Mouse (Mus musculus) heart, postnatal 10 days (tissue): Measurements from ENCODE around the gene Prss29. TPM values are rescaled to one million over a fixed set of nuclear protein-coding genes. Genes with fewer than 3 reads are reported as not detected.
A peak's percentile ranks its signal among the peaks of the same experiment; 100 is the strongest.

Experiments used
- DNase-seq, 2 experiments: peaks; one replicate each; pipeline ENCODE4 v3.0.0; 2021
- intact Hi-C: fragments of 180-260 bp; cut with DNase I; formaldehyde crosslinking; loops from one replicate; pipeline ENCODE4 v1.15.1; 2025
- total RNA-seq, 2 experiments: library from RNA; stranded (reverse); gene quantifications; 2 replicates each; pipeline ENCODE4 v1.2.3; 2021

Prss29 gene
- not detected for total RNA-seq

- DNase-seq: no peak
- intact Hi-C loops: no loop called here
Observed at GRCm38 (mm10) chr17:25318354-25318753, at the start of gene Prss29. Gene Prss29 (plus strand): TSS chr17:25318654.

- intact Hi-C loops: loop anchor here (5.0 kb wide), 3 partner anchors 139 to 254 kb away; partner anchors contain the start of genes Clcn7, Cramp1l, Ift140 and Telo2
- DNase-seq: no peak
Observed at GRCm38 (mm10) chr17:25270795-25271335, 47.6 kb upstream of the Prss29 start.

GRCm38 (mm10) chr17:25272326-25272725, 46.1 kb upstream of the Prss29 start:
- DNase-seq: no peak
- intact Hi-C loops: loop anchor here (5.0 kb wide), 3 partner anchors 140 to 255 kb away; partner anchors contain the start of genes Clcn7, Cramp1l, Ift140 and Telo2

- intact Hi-C loops: loop anchor here (5.0 kb wide), 3 partner anchors 141 to 256 kb away; partner anchors contain the start of genes Clcn7, Cramp1l, Ift140 and Telo2
- DNase-seq: peak in 1 of 2 experiments; percentile 96
Observed at GRCm38 (mm10) chr17:25272951-25273705, 45.3 kb upstream of the Prss29 start.

DNA sequence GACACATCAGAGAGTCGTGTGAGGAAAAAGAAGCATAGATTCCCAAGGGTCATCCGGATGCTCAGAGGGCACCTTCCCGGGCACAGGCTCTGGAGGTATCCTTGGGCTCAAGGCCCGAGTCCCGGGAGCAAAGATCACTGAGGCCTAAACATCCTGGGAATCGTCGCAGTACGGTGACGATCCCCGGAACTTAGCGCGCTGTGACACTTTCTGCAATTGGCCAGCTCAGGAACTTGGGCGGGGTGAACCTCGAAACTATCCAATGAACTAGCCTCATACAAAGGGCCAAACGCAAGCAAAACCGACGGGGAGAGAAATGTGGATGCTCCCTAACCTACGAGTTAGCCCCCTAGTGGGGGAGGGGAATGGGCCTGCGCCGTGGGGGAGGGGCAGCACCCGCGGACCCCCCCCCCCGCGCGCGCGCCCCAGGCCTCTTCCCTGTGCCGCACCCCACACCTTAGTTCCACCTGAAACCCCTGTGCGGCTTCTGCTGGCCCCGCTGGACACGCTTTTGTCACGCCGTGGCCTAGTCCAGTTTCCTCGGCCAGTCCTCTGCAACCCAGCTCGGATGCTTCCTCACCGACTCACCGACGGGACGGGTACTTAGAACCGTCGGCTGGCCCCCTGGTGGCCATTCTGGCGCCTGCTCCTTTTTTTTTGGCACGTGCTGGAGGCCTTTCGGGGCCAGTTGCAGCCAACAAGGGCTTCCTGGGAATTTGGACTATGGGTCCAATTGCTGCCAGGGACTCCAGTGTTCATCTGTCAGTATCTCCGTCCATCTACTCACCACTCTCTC, 44.5 kb upstream of the Prss29 start:
- peak; percentile 99 for DNase-seq
- intact Hi-C loops: loop anchor here (2.0 to 5.0 kb wide), 4 partner anchors 85 to 257 kb away; partner anchors contain the start of genes Clcn7, Cramp1l, Ift140 and Telo2

DNA sequence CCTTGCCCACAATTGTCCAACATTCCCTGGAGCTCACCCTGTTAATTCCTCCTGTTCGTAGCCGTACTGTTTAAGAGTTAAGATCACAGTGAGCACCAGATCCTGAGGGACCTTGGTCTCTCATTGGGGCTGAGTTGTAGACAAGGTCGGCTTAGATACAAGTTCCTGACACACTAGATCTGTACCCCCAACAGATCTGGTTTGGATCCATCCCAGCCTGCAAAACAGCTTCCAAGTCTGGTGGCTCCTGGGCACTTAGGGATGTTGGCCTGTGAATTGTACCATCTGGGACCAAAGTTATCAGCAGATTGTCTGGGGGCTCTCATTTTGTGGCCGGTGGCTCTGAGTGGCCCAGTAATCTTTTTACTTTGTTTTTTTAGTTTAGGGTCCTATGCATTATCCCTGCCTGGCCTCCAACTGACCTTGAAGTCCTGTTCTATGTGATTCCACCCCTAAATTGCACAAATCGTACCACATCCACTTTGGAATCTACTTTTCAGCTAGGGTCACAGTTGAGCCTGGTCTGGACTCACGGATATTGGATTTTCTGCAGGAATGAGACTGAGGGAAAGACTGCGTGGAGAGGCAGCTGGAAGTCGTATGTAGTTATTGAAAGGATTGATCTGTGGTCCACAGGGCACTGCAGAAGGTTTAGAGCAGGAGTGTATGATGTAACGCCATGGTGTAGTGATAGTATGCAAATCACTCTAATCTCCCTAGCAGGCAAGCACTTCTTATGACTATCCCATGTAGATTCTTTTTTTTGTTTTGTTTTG, 43.7 kb upstream of the Prss29 start, which contains the start of gene Ube2i:
Ube2i (minus strand) TSS at position 52 of the 776 bp plus-strand sequence.
- no peak for DNase-seq
- intact Hi-C loops: loop anchor here (2.0 to 5.0 kb wide), 4 partner anchors 86 to 257 kb away; partner anchors contain the start of genes Clcn7, Cramp1l, Ift140 and Telo2

GRCm38 (mm10) chr17:25275833-25276232, 42.6 kb upstream of the Prss29 start:
- no peak for DNase-seq
- intact Hi-C loops: loop anchor here (2.0 kb wide), 1 partner anchor 87 kb away; the partner anchor contains the start of gene Unkl

- DNase-seq: peak; percentile 36 to 56
- intact Hi-C loops: no loop called here
Observed at GRCm38 (mm10) chr17:25282133-25282532, 36.3 kb upstream of the Prss29 start.

DNA sequence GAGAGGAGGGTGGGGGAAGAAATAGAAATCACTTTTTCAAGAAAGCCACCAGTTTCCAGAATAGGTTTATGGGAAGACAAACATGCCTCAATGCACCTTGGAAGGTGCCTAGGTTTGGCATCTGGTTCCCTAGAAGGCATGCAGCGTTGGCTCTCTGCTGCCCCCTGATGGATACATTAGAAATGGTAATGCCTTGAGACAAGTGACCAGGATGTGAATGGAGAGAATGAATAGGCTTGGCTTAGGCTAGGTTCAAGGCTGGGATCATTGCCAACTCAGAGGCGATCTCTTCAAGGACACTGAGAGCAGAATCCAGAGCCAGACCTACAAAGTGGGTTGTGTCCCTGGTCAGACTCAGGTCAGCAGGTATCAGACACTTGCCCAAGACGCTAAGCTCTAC, 33.4 kb upstream of the Prss29 start:
- DNase-seq: peak; percentile 69 to 82
- intact Hi-C loops: loop anchor here (5.0 kb wide), 1 partner anchor 182 kb away; no protein-coding TSS in a partner anchor

DNA sequence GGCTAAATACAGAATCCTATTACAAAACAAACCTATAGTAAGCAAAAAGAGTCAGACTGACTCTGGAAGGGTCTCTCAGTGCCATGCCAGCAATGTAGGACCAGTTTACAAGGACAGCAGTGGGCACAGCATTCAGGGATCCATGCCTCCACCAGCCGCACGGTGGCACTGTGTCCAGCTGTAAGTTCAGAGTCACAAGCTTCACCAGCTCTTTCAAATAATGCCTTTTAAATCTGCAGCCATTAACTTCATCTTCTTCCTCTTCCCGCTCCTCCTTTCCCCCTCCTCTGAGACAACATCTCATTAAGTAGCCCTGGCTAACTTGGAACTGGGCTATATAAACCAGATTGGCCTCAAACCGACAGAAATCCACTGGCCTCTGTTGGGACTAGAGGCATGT, 29.6 kb upstream of the Prss29 start:
- intact Hi-C loops: loop anchor here (5.0 kb wide), 1 partner anchor 178 kb away; no protein-coding TSS in a partner anchor
- DNase-seq: peak; percentile 36 to 51

- intact Hi-C loops: loop anchor here (5.0 kb wide), 1 partner anchor 72 kb away; no protein-coding TSS in a partner anchor
- no peak for DNase-seq
Observed at GRCm38 (mm10) chr17:25290411-25290810, 28.0 kb upstream of the Prss29 start.

DNA sequence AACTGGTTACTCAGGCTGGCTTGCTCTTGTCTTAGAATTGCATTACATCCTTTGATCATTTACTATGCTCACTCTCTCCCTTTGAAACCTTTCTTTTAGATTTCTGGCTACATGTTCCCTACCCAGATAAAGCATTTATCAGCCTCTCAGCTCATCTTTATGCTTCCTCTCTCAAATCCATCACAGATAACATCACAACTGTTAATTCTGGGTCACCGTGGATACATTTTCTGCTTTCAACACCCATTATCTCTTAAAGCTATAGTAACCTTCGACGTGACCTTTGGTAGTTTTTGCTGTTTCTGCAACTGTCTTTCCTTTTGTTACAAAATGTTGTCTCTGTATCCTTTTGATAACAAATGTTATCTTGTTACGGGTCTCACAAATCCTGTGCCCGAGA, 25.0 kb upstream of the Prss29 start:
- no peak for DNase-seq
- intact Hi-C loops: loop anchor here (5.0 kb wide), 1 partner anchor 69 kb away; no protein-coding TSS in a partner anchor

- intact Hi-C loops: loop anchor here (5.0 kb wide), 1 partner anchor 68 kb away; no protein-coding TSS in a partner anchor
- no peak for DNase-seq
Observed at GRCm38 (mm10) chr17:25294111-25294510, 24.3 kb upstream of the Prss29 start.

DNA sequence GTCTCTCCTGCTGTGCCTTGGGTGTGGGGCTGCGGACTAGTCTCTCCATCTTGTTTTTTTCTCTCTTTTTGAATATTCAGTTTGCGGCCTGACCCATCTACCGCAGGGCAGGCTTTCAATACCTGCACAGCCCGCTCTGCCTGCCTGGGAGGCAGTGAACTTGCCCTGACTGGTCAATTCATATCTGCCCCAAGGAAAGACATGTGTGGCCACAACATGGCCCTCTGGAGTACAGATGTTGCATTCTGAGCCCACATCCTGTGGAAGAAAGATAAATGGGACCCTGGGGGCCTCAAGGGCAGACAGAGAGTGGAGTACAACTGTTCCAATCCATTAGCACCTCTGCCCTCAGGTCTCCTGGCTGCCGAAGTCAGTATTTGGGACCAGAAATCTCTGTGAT, 20.4 kb upstream of the Prss29 start, which contains the start of gene Prss34:
Prss34 (plus strand) TSS at position 301 of the 400 bp plus-strand sequence.
- intact Hi-C loops: no loop called here
- no peak for DNase-seq

DNA sequence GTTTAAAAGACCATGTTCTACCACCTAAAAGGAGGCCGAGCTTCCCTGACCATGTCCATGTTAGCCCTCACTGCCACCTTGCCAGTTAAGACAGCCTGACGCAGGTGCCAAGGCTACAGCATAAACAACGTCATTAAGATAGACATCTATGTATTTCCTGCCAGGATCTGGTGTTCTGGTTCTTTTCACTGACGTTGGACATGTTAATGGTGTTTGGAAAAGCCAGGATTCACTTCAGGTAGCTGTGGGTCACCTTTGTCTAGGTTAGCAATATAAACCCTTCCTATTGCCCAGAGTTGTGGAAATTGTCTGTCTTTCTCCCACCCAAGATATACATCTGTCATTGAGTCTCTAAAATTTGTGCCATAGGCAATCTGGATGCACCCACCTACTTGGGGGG, 10.1 kb upstream of the Prss29 start, which contains the start of gene Prss28:
Prss28 (plus strand) TSS at position 301 of the 400 bp plus-strand sequence.
- DNase-seq: no peak
- intact Hi-C loops: no loop called here

DNA sequence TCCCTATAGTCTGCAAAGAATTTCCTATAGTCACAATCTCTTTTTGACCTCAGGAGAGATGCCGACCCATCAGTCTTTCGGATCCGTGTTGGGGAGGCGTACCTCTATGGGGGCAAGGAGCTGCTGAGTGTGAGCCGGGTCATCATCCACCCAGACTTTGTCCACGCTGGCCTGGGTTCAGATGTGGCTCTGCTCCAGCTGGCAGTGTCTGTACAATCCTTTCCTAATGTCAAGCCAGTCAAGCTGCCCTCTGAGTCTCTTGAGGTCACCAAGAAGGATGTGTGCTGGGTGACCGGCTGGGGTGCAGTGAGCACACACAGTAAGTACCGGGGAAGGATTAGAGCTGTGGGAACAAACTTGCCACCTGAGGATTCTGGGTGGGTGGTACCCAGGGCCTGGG, 2.4 kb downstream of the Prss29 start:
- intact Hi-C loops: loop anchor here (10.0 kb wide), 1 partner anchor 374 kb away; no protein-coding TSS in a partner anchor
- DNase-seq: no peak

- no peak for DNase-seq
- intact Hi-C loops: loop anchor here (10.0 kb wide), 1 partner anchor 372 kb away; no protein-coding TSS in a partner anchor
Observed at GRCm38 (mm10) chr17:25322930-25323329, 4.5 kb downstream of the Prss29 start.

DNA sequence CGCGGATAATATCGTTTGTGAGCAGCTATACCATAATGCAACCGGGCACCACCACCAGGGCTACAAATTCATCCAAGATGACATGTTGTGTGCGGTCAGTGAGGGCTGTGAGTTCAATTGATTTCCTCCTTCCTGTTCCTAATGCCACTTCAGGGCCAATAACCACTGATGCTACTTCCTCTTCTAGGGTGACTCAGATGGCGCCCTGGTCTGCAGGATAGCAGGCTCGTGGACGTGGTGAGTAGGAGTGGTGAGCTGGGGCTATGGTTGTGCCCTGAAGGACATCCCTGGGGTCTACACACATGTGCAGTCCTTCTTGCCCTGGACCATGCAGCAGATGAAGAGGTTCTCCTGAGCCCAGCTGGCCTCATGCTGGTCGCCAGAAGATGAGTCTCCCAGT, 13.9 kb downstream of the Prss29 start:
- intact Hi-C loops: loop anchor here (2.0 kb wide), 1 partner anchor 32 kb away; no protein-coding TSS in a partner anchor
- DNase-seq: no peak

DNA sequence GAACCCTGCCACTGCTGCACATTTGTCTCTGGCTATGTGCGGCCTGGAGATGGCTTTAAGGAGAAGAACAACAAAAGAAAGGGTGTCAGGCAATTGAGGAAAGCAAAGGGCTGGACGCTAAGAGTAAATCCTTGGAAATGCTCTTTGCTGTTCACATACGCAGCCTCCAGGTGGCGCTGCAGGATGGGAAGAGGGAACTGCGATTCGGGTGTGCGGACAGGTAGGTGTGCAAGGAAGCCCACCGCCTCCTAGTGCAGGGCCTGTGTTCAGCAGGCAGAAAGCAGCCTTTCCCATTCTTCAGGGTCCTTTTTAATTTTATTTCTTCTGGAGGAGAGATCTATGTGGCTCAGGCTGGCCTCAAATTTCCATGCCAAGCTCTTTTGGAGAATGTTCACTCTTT, 15.5 kb downstream of the Prss29 start:
- DNase-seq: peak; percentile 35 to 71
- intact Hi-C loops: loop anchor here (1.0 to 2.0 kb wide), 2 partner anchors 31 to 135 kb away; no protein-coding TSS in a partner anchor
